Mouse (Mus musculus): ENCODE measurements around the gene Thbs4. TPM values are rescaled to one million over a fixed set of nuclear protein-coding genes. Genes with fewer than 3 reads are reported as not detected.
A peak's percentile ranks its signal among the peaks of the same experiment; 100 is the strongest.
"Not testable (repeated sequence)": the region's sequence is repeated elsewhere in the genome, so short reads cannot be mapped to it uniquely, and the experiment has no call there.

Gene Thbs4
- polyA plus RNA-seq (2012; rRNA removed), result 3.3 and 3.4 TPM in 2 replicates

GRCm38 (mm10) chr13:92794462-92795214, at the start of gene Thbs4:
TSS of gene Thbs4 (minus strand) at chr13:92794818.
- H3K27ac ChIP-seq (ENCODE audit: insufficient read depth, low read length), result no peak within 1 kb of the TSS
- DNase-seq (ENCODE audit: low read depth in 1 of 2, low spot score in 2 of 2), result no peak
- TF ChIP-seq POLR2A (IDR thresholded peaks at IDR 0.05; ENCODE audit: low read depth, low read length) (no peak), CTCF (IDR thresholded peaks at IDR 0.05; ENCODE audit: extremely low read depth, insufficient read depth, insufficient read length, insufficient replicate concordance) (no peak)
- WGBS, result 14% methylated on average over 44 of the region's 45 CpGs
- peaks cover 2% of the 10 kb centered on the region for H3K4me1 ChIP-seq (ENCODE audit: control insufficient read depth, insufficient read depth, insufficient read length)
- peaks cover 8% of the 10 kb centered on the region for H3K27me3 ChIP-seq (ENCODE audit: control insufficient read depth, insufficient read depth, low read length)
- no peaks in the 10 kb centered on the region for H3K36me3 ChIP-seq (ENCODE audit: control insufficient read depth, insufficient read depth, low read length)
- H3K4me3 ChIP-seq (ENCODE audit: extremely low read depth, insufficient read depth, insufficient read length), result no peak within 1 kb of the TSS

GRCm38 (mm10) chr13:92833162-92833561, 38.5 kb upstream of the Thbs4 start:
- 90% methylated on average over 4 of the region's 4 CpGs for WGBS
- no peak overlapping the region for H3K4me3 ChIP-seq (ENCODE audit: extremely low read depth, insufficient read depth, insufficient read length)
- no peaks in the 10 kb centered on the region for H3K36me3 ChIP-seq (ENCODE audit: control insufficient read depth, insufficient read depth, low read length)
- no peaks in the 10 kb centered on the region for H3K4me1 ChIP-seq (ENCODE audit: control insufficient read depth, insufficient read depth, insufficient read length)
- no peak for TF ChIP-seq CTCF (IDR thresholded peaks at IDR 0.05; ENCODE audit: extremely low read depth, insufficient read depth, insufficient read length, insufficient replicate concordance)
- no peak for TF ChIP-seq POLR2A (IDR thresholded peaks at IDR 0.05; ENCODE audit: low read depth, low read length)
- no peak for DNase-seq (ENCODE audit: low read depth in 1 of 2, low spot score in 2 of 2)
- no peak overlapping the region for H3K27ac ChIP-seq (ENCODE audit: insufficient read depth, low read length)
- H3K27me3 ChIP-seq (ENCODE audit: control insufficient read depth, insufficient read depth, low read length), result no peaks in the 10 kb centered on the region

- Histone ChIP-seq H3K4me1 (ENCODE audit: control insufficient read depth, insufficient read depth, insufficient read length) (no peaks in the 10 kb centered on the region), H3K27ac (ENCODE audit: insufficient read depth, low read length) (no peak overlapping the region), H3K36me3 (ENCODE audit: control insufficient read depth, insufficient read depth, low read length) (no peaks in the 10 kb centered on the region), H3K27me3 (ENCODE audit: control insufficient read depth, insufficient read depth, low read length) (no peaks in the 10 kb centered on the region), H3K4me3 (ENCODE audit: extremely low read depth, insufficient read depth, insufficient read length) (peak overlapping the region; percentile 15; the same call in 1 of the 2 replicates)
- TF ChIP-seq POLR2A (IDR thresholded peaks at IDR 0.05; ENCODE audit: low read depth, low read length) (no peak), CTCF (IDR thresholded peaks at IDR 0.05; ENCODE audit: extremely low read depth, insufficient read depth, insufficient read length, insufficient replicate concordance) (no peak)
- DNase-seq (ENCODE audit: low read depth in 1 of 2, low spot score in 2 of 2), result no peak
- WGBS, result 15% methylated on average over 10 of the region's 10 CpGs
Observed at GRCm38 (mm10) chr13:92828820-92829219, 34.2 kb upstream of the Thbs4 start.

GRCm38 (mm10) chr13:92817357-92817756, 22.7 kb upstream of the Thbs4 start:
- H3K4me1 ChIP-seq (ENCODE audit: control insufficient read depth, insufficient read depth, insufficient read length), result no peaks in the 10 kb centered on the region
- WGBS, result 82% methylated on average over 3 of the region's 3 CpGs

GRCm38 (mm10) chr13:92816329-92816728, 21.7 kb upstream of the Thbs4 start:
- Histone ChIP-seq H3K27ac (ENCODE audit: insufficient read depth, low read length) (no peak overlapping the region), H3K4me3 (ENCODE audit: extremely low read depth, insufficient read depth, insufficient read length) (no peak overlapping the region), H3K4me1 (ENCODE audit: control insufficient read depth, insufficient read depth, insufficient read length) (no peaks in the 10 kb centered on the region), H3K27me3 (ENCODE audit: control insufficient read depth, insufficient read depth, low read length) (no peaks in the 10 kb centered on the region; the same call in 1 of the 2 replicates), H3K36me3 (ENCODE audit: control insufficient read depth, insufficient read depth, low read length) (no peaks in the 10 kb centered on the region)
- TF ChIP-seq POLR2A (IDR thresholded peaks at IDR 0.05; ENCODE audit: low read depth, low read length) (no peak), CTCF (IDR thresholded peaks at IDR 0.05; ENCODE audit: extremely low read depth, insufficient read depth, insufficient read length, insufficient replicate concordance) (no peak)
- DNase-seq (ENCODE audit: low read depth in 1 of 2, low spot score in 2 of 2), result no peak
- WGBS, result 76% methylated on average over 5 of the region's 5 CpGs

More at GRCm38 (mm10) chr13:92817357-92817756, 22.7 kb upstream of the Thbs4 start:
- no peak for TF ChIP-seq CTCF (IDR thresholded peaks at IDR 0.05; ENCODE audit: extremely low read depth, insufficient read depth, insufficient read length, insufficient replicate concordance)
- no peak for TF ChIP-seq POLR2A (IDR thresholded peaks at IDR 0.05; ENCODE audit: low read depth, low read length)
- no peak for DNase-seq (ENCODE audit: low read depth in 1 of 2, low spot score in 2 of 2)
- H3K4me3 ChIP-seq (ENCODE audit: extremely low read depth, insufficient read depth, insufficient read length), result no peak overlapping the region
- no peaks in the 10 kb centered on the region; the same call in 1 of the 2 replicates for H3K27me3 ChIP-seq (ENCODE audit: control insufficient read depth, insufficient read depth, low read length)
- H3K27ac ChIP-seq (ENCODE audit: insufficient read depth, low read length), result no peak overlapping the region
- H3K36me3 ChIP-seq (ENCODE audit: control insufficient read depth, insufficient read depth, low read length), result no peaks in the 10 kb centered on the region

GRCm38 (mm10) chr13:92810592-92810991, 16.0 kb upstream of the Thbs4 start:
- H3K4me3 ChIP-seq (ENCODE audit: extremely low read depth, insufficient read depth, insufficient read length); H3K27me3 ChIP-seq (ENCODE audit: control insufficient read depth, insufficient read depth, low read length); H3K27ac ChIP-seq (ENCODE audit: insufficient read depth, low read length); H3K36me3 ChIP-seq (ENCODE audit: control insufficient read depth, insufficient read depth, low read length); H3K4me1 ChIP-seq (ENCODE audit: control insufficient read depth, insufficient read depth, insufficient read length); DNase-seq (ENCODE audit: low read depth in 1 of 2, low spot score in 2 of 2): not testable (repeated sequence)
- WGBS, result 95% methylated on average over 1 of the region's 1 CpGs

- Histone ChIP-seq H3K27me3 (ENCODE audit: control insufficient read depth, insufficient read depth, low read length) (no peaks in the 10 kb centered on the region), H3K36me3 (ENCODE audit: control insufficient read depth, insufficient read depth, low read length) (no peaks in the 10 kb centered on the region), H3K4me3 (ENCODE audit: extremely low read depth, insufficient read depth, insufficient read length) (no peak overlapping the region), H3K27ac (ENCODE audit: insufficient read depth, low read length) (no peak overlapping the region), H3K4me1 (ENCODE audit: control insufficient read depth, insufficient read depth, insufficient read length) (peaks cover 2% of the 10 kb centered on the region; the same call in 1 of the 2 replicates)
- no peak for TF ChIP-seq CTCF (IDR thresholded peaks at IDR 0.05; ENCODE audit: extremely low read depth, insufficient read depth, insufficient read length, insufficient replicate concordance)
- TF ChIP-seq POLR2A (IDR thresholded peaks at IDR 0.05; ENCODE audit: low read depth, low read length), result no peak
- 91% methylated on average over 3 of the region's 3 CpGs for WGBS
- DNase-seq (ENCODE audit: low read depth in 1 of 2, low spot score in 2 of 2), result no peak
Observed at GRCm38 (mm10) chr13:92807849-92808248, 13.2 kb upstream of the Thbs4 start.
